Mouse (Mus musculus): Measurements from ENCODE around the gene Myo3b. TPM values are rescaled to one million over a fixed set of nuclear protein-coding genes. Genes with fewer than 3 reads are reported as not detected.

Myo3b gene
- polyA plus RNA-seq, 1 experiment from 2014 or later, result 0.36 TPM

DNA sequence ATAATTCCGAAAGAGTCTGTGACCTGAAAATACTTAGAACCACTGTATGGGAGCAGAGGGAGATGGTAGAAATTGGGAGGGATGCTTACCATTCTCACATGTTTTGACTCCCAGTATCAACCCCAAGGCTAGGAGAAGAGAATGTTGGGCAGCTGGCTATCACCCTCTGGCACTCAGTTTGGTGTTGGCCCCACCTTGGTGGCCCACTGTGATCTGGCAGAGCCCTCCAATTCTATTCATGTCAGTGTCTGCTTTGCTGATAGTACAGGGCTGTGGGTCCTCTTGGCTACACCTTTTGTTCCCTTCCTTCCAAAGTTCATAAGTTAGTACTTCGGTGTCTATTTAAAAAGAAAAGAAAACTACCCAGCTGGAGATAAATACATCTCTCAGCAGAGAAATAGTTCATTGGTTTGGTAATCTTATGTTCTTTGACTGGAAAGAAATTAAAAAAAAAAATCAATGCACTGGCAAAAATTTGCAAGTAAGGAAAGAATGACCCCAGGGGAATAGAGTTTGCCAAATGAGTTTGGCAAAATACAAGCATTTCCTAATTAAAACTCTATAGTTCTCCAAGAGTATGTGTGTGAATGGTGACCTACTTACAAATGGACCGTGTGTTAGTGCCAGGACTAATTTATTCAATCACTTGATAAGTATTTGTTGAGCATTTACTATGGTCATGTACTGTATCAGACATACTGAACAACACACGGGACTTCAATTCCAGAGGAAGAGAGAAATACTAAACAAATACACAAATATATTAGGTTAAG is 98.5 kb downstream of the Myo3b start:
- Histone ChIP-seq H3K4me3 (replicated peaks; ENCODE audit: low read length) (no peak overlapping the region), H3K36me3 (ENCODE audit: control insufficient read depth, insufficient read depth, low read length) (no peaks in the 10 kb centered on the region), H3K9ac (ENCODE audit: low read length) (no peak overlapping the region), H3K4me2 (ENCODE audit: low read depth, low read length) (no peak overlapping the region), H3K4me1 (ENCODE audit: control insufficient read depth, insufficient read depth, low read length) (no peaks in the 10 kb centered on the region), H3K27ac (ENCODE audit: low read length) (no peak overlapping the region), H3K9me3 (replicated peaks; ENCODE audit: control insufficient read depth, low read length) (no peaks in the 10 kb centered on the region), H3K27me3 (ENCODE audit: control insufficient read depth, insufficient read depth, low read length) (no peaks in the 10 kb centered on the region)
- WGBS, result 86% methylated on average over 4 of the region's 4 CpGs
- no peak for ATAC-seq (ENCODE audit: insufficient read depth, low FRiP score)

DNA sequence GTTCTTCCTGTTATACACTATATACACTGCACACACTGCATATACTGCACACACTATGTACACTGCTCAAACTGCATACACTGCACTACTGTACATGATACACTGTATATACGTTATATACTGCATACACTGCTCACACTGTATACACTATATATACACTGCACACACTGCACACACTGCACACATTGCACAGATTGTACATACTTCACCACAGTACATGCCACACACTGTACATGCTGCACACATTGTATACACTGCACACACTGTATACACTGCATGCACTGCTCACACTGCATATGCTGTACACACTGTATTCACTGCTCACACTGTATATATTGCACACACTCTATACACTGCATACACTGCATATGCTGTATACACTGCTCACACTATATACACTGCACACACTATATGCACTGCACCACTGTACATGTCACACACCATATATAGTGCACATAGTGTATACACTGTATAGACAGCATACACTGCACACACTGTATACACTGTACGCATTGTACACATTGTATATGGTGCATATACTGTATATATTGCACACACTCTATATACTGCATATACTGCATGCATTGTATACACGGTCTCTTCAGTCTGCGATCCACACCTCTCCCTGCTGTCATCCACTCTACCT is 104.7 kb downstream of the Myo3b start:
- no peak overlapping the region for H3K27ac ChIP-seq (ENCODE audit: low read length)
- 94% methylated on average over 4 of the region's 4 CpGs for WGBS
- H3K9ac ChIP-seq (ENCODE audit: low read length), result no peak overlapping the region
- H3K9me3 ChIP-seq (replicated peaks; ENCODE audit: control insufficient read depth, low read length), result no peaks in the 10 kb centered on the region
- no peaks in the 10 kb centered on the region for H3K27me3 ChIP-seq (ENCODE audit: control insufficient read depth, insufficient read depth, low read length)
- H3K36me3 ChIP-seq (ENCODE audit: control insufficient read depth, insufficient read depth, low read length), result no peaks in the 10 kb centered on the region
- no peak overlapping the region for H3K4me2 ChIP-seq (ENCODE audit: low read depth, low read length)
- no peak for ATAC-seq (ENCODE audit: insufficient read depth, low FRiP score)
- no peak overlapping the region for H3K4me3 ChIP-seq (replicated peaks; ENCODE audit: low read length)
- H3K4me1 ChIP-seq (ENCODE audit: control insufficient read depth, insufficient read depth, low read length), result no peaks in the 10 kb centered on the region

DNA sequence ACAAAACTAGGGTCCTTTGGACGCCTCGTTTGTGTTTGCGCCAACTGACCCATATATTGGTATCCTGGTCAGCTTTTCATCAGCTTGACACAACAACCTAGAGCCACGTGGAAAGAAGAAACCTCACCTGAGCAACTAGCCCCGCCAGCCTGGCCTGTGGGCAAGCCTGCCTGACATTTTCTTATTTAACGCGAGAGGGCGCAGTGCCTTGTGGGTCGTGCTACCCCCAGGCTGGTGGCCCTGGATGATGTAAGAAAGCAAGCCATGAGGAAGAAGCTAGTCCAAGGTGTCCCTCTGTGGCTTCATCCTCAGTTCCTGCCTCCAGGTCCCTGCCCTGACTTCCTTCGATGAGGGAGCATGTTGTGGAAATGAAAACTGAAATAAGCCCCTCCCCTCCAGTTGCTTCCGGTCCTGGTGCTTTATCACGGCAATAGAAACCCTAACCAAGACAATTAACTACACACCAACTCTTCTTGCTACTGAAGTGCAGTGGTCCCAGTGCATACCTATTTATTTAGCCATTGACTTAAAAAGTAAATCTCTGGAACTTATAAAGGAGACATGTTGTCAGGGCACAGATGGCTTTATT is 108.2 kb downstream of the Myo3b start:
- H3K9me3 ChIP-seq (replicated peaks; ENCODE audit: control insufficient read depth, low read length), result no peaks in the 10 kb centered on the region
- H3K4me2 ChIP-seq (ENCODE audit: low read depth, low read length), result no peak overlapping the region
- H3K9ac ChIP-seq (ENCODE audit: low read length), result no peak overlapping the region
- no peaks in the 10 kb centered on the region for H3K36me3 ChIP-seq (ENCODE audit: control insufficient read depth, insufficient read depth, low read length)
- ATAC-seq (ENCODE audit: insufficient read depth, low FRiP score), result no peak
- no peak overlapping the region for H3K4me3 ChIP-seq (replicated peaks; ENCODE audit: low read length)
- WGBS, result 49% methylated on average over 12 of the region's 12 CpGs
- no peaks in the 10 kb centered on the region for H3K4me1 ChIP-seq (ENCODE audit: control insufficient read depth, insufficient read depth, low read length)
- no peaks in the 10 kb centered on the region for H3K27me3 ChIP-seq (ENCODE audit: control insufficient read depth, insufficient read depth, low read length)
- H3K27ac ChIP-seq (ENCODE audit: low read length), result no peak overlapping the region

DNA sequence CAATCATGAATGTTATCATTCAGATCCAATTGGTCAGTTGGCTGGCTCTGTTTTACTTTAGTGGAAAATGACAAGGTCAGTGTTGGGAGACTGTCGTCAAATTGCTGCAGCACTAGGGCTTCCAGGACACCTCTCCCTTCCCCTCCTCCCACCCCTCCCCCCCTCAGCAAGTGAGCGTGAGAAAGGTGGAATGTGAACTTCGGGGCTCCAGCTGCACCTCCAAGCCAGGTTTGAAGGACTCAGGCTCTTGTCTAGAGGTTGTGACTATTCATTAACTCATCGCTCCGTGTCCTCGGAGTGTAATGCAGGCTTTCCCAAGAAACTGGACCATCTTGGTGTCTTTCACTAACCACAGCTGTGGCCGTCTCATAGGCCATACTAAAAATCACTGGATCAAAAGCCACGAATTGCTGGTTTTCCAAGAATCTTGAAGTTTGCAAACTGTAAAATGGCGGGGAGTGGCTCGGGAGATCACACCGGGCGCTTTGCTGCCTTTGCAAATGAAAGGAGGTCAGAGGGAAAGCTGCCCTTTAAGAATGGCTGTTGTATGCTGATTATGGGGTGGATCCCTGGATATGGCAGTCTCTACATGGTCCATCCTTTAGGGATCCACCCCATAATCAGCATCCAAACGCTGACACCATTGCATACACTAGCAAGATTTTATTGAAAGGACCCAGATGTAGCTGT is 110.0 kb downstream of the Myo3b start:
- no peak for ATAC-seq (ENCODE audit: insufficient read depth, low FRiP score)
- no peak overlapping the region for H3K27ac ChIP-seq (ENCODE audit: low read length)
- H3K4me2 ChIP-seq (ENCODE audit: low read depth, low read length), result no peak overlapping the region
- H3K9me3 ChIP-seq (replicated peaks; ENCODE audit: control insufficient read depth, low read length), result no peaks in the 10 kb centered on the region
- no peak overlapping the region for H3K9ac ChIP-seq (ENCODE audit: low read length)
- no peak overlapping the region for H3K4me3 ChIP-seq (replicated peaks; ENCODE audit: low read length)
- no peaks in the 10 kb centered on the region for H3K36me3 ChIP-seq (ENCODE audit: control insufficient read depth, insufficient read depth, low read length)
- H3K27me3 ChIP-seq (ENCODE audit: control insufficient read depth, insufficient read depth, low read length), result no peaks in the 10 kb centered on the region
- 70% methylated on average over 13 of the region's 13 CpGs for WGBS
- no peaks in the 10 kb centered on the region for H3K4me1 ChIP-seq (ENCODE audit: control insufficient read depth, insufficient read depth, low read length)

DNA sequence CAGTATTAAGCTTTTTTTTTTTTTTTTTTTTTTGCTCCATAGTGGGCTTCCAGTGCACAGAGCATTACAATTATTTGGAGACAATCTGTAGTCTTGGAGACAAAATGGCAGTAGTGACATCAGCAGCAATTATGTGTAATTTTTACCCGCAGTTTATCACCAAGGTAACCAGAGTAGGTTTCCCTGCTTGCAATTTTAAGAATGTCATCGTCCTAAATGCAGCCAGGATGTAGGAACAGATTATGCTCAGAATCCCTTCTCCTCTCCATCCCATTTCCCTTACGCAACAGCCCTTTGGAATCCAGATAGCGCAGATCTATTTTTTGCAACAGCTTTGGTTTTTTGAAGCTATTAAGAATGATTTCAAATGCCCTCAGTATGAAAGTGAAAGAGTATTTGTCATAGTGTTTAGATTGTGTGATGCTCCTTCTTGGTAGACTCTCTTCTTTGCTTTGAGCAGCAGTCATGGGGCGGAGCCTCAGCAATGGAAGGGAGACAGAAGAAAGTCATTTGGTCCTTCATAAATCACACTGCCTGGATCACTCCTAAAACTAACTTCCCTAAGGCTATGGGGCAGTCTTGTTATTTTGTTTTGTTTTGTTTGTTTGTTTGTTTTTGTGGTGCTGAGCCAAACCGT is 111.6 kb downstream of the Myo3b start:
- 75% methylated on average over 6 of the region's 6 CpGs for WGBS

DNA sequence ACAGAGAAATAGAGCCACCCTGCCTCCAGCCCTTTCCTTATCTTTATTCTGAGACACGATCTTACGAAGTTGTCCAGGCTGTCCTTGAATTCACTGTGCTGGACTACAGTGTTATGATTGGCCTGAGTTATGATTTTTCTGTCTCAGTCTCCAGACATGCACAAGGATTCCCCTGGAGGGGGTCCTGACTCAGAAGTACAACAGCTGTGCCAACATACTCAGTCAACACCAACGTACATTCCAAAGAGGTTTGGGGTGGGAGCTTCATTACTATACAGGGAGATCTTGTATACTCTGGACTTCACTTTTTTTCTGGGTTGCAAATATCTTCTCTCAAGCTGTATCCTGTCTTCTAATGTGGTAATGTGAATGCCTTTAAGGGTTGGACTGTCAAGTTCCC is 113.0 kb downstream of the Myo3b start:
- no peak overlapping the region for H3K4me3 ChIP-seq (replicated peaks; ENCODE audit: low read length)
- no peak overlapping the region for H3K27ac ChIP-seq (ENCODE audit: low read length)
- H3K4me2 ChIP-seq (ENCODE audit: low read depth, low read length), result no peak overlapping the region
- no peaks in the 10 kb centered on the region for H3K9me3 ChIP-seq (replicated peaks; ENCODE audit: control insufficient read depth, low read length)
- 55% methylated on average over 3 of the region's 3 CpGs for WGBS
- no peaks in the 10 kb centered on the region for H3K4me1 ChIP-seq (ENCODE audit: control insufficient read depth, insufficient read depth, low read length)
- ATAC-seq (ENCODE audit: insufficient read depth, low FRiP score), result no peak
- no peaks in the 10 kb centered on the region for H3K36me3 ChIP-seq (ENCODE audit: control insufficient read depth, insufficient read depth, low read length)
- H3K27me3 ChIP-seq (ENCODE audit: control insufficient read depth, insufficient read depth, low read length), result no peaks in the 10 kb centered on the region
- H3K9ac ChIP-seq (ENCODE audit: low read length), result no peak overlapping the region

More for the DNA sequence above, 111.6 kb downstream of the Myo3b start:
- no peak overlapping the region for H3K27ac ChIP-seq (ENCODE audit: low read length)
- H3K9me3 ChIP-seq (replicated peaks; ENCODE audit: control insufficient read depth, low read length), result no peaks in the 10 kb centered on the region
- H3K4me3 ChIP-seq (replicated peaks; ENCODE audit: low read length), result no peak overlapping the region
- no peak overlapping the region for H3K4me2 ChIP-seq (ENCODE audit: low read depth, low read length)
- H3K9ac ChIP-seq (ENCODE audit: low read length), result no peak overlapping the region
- no peaks in the 10 kb centered on the region for H3K4me1 ChIP-seq (ENCODE audit: control insufficient read depth, insufficient read depth, low read length)
- ATAC-seq (ENCODE audit: insufficient read depth, low FRiP score), result no peak
- no peaks in the 10 kb centered on the region for H3K27me3 ChIP-seq (ENCODE audit: control insufficient read depth, insufficient read depth, low read length)
- no peaks in the 10 kb centered on the region for H3K36me3 ChIP-seq (ENCODE audit: control insufficient read depth, insufficient read depth, low read length)

DNA sequence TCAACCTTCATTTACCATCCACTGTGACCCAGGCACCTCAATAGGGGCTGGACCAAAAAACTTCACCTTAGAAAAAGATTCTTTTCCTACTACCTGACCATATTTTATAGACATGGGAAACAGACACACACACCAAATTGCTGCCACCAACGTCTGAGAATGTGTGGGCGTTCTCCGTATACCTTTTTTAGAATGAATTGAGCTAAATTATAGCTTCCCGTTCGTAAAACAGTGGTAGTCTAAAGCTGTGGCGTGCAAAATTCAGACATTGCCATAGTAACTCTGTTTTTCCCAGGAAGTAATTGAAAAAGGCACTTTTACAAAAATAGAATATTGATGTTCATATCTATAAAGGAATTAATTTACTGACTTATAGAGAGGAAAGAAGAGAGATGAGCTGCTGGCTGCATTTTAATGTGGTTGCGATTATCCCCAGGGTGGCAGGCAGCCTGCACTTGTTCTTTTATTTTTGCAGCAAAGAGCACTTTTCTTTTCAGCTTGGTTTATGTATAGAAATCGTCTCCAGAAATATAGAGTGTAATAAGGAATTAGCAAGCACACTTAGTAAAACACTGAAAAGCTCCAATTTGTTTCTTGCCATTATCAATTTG is 116.4 kb downstream of the Myo3b start:
- Histone ChIP-seq H3K4me2 (ENCODE audit: low read depth, low read length) (no peak overlapping the region), H3K9me3 (replicated peaks; ENCODE audit: control insufficient read depth, low read length) (no peaks in the 10 kb centered on the region), H3K36me3 (ENCODE audit: control insufficient read depth, insufficient read depth, low read length) (no peaks in the 10 kb centered on the region), H3K9ac (ENCODE audit: low read length) (no peak overlapping the region), H3K4me3 (replicated peaks; ENCODE audit: low read length) (no peak overlapping the region), H3K27me3 (ENCODE audit: control insufficient read depth, insufficient read depth, low read length) (no peaks in the 10 kb centered on the region), H3K27ac (ENCODE audit: low read length) (no peak overlapping the region), H3K4me1 (ENCODE audit: control insufficient read depth, insufficient read depth, low read length) (no peaks in the 10 kb centered on the region)
- 82% methylated on average over 8 of the region's 8 CpGs for WGBS
- ATAC-seq (ENCODE audit: insufficient read depth, low FRiP score), result no peak

DNA sequence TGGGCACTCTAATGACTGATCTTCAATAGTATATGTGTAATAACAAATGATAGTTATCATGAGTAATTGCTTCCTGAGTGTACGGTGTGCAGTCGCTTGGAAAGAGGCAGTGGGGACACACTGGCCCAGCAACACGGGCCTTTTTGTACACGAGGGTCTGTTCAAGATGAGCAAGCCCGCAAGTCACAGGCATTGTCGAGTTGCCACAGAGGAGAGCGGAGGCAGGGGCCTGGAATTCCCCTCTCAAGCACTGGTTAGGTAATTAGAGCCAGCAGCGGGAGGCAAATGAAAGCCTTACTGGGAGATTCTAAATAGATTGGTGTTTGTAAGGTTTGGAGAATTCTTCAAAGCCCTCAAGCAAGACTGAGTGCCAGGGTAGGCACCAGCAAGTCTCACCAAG is 120.6 kb downstream of the Myo3b start:
- H3K9ac ChIP-seq (ENCODE audit: low read length), result no peak overlapping the region
- no peak overlapping the region for H3K27ac ChIP-seq (ENCODE audit: low read length)
- H3K9me3 ChIP-seq (replicated peaks; ENCODE audit: control insufficient read depth, low read length), result no peaks in the 10 kb centered on the region
- no peak for ATAC-seq (ENCODE audit: insufficient read depth, low FRiP score)
- WGBS, result 47% methylated on average over 8 of the region's 8 CpGs
- no peaks in the 10 kb centered on the region for H3K36me3 ChIP-seq (ENCODE audit: control insufficient read depth, insufficient read depth, low read length)
- H3K4me1 ChIP-seq (ENCODE audit: control insufficient read depth, insufficient read depth, low read length), result no peaks in the 10 kb centered on the region
- no peak overlapping the region for H3K4me2 ChIP-seq (ENCODE audit: low read depth, low read length)
- H3K4me3 ChIP-seq (replicated peaks; ENCODE audit: low read length), result no peak overlapping the region
- no peaks in the 10 kb centered on the region for H3K27me3 ChIP-seq (ENCODE audit: control insufficient read depth, insufficient read depth, low read length)
